Mouse (Mus musculus) hindbrain, embryonic 10.5 days (tissue): ENCODE data around the gene Pcdh20. TPM values are rescaled to one million over a fixed set of nuclear protein-coding genes. Genes with fewer than 3 reads are reported as not detected.

Experiments used
- DNase-seq: peaks from one replicate; pipeline ENCODE4 v3.0.0-alpha.2; 2017; ENCODE audit warnings: low spot score
- H3K27ac ChIP-seq: fragments of 300-500 bp; sonication (generic); 2 replicates; pipeline ENCODE4 v1.5.1; 2016; ENCODE audit warnings: mild to moderate bottlenecking, moderate library complexity
- H3K27me3 ChIP-seq: fragments of 300-500 bp; sonication (generic); 2 replicates; pipeline ENCODE4 v1.6.1; 2016; ENCODE audit warnings: mild to moderate bottlenecking; ENCODE audit not compliant: poor library complexity, insufficient read depth, severe bottlenecking
- H3K36me3 ChIP-seq: fragments of 300-500 bp; sonication (generic); 2 replicates; pipeline ENCODE4 v1.6.1; 2016; ENCODE audit warnings: mild to moderate bottlenecking, moderate library complexity
- H3K4me1 ChIP-seq: fragments of 300-500 bp; sonication (generic); replicated peaks from 2 replicates; pipeline ENCODE4 v1.6.1; 2016; ENCODE audit warnings: mild to moderate bottlenecking
- H3K4me3 ChIP-seq: fragments of 300-500 bp; sonication (generic); 2 replicates; pipeline ENCODE4 v1.5.1; 2016; ENCODE audit warnings: mild to moderate bottlenecking, moderate library complexity
- H3K9me3 ChIP-seq: fragments of 300-500 bp; sonication (generic); 2 replicates; pipeline ENCODE4 v1.6.1; 2016; ENCODE audit warnings: mild to moderate bottlenecking, moderate library complexity
- WGBS: fragments of 180-500 bp; shearing (Covaris S2); methylation state at CpG from one replicate; pipeline ENCODE4 v1.1.7; 2016; 5-methylcytosine and 5-hydroxymethylcytosine counted together
- polyA plus RNA-seq: library from polyadenylated mRNA; unstranded; fragments of >200 nt; fragmentation: Nextera tagmentation; extraction: Ambion mirVana; gene quantifications from 2 replicates; pipeline ENCODE4 v1.2.1, GENCODE M21; 2016

Pcdh20 gene
- 0.75 and 0.92 TPM in 2 replicates for polyA plus RNA-seq

GRCm38 (mm10) chr14:88470495-88471434 lies at the start of gene Pcdh20:
TSS of gene Pcdh20 (minus strand) at chr14:88471396.
- H3K36me3 ChIP-seq: no peaks in the 10 kb centered on the region
- peaks cover 22% of the 10 kb centered on the region for H3K27me3 ChIP-seq
- peaks cover 23% of the 10 kb centered on the region; the same call in 1 of the 2 replicates for H3K4me1 ChIP-seq
- DNase-seq: peak; percentile 72
- peak within 1 kb of the TSS; percentile 60 for H3K4me3 ChIP-seq
- H3K9me3 ChIP-seq: no peaks in the 10 kb centered on the region
- 1% methylated on average over 29 of the region's 29 CpGs for WGBS
- no peak within 1 kb of the TSS; the same call in 1 of the 2 replicates for H3K27ac ChIP-seq

GRCm38 (mm10) chr14:88479909-88480308 lies 8.7 kb upstream of the Pcdh20 start:
- Histone ChIP-seq H3K36me3 (no peaks in the 10 kb centered on the region), H3K27me3 (no peaks in the 10 kb centered on the region), H3K4me1 (no peaks in the 10 kb centered on the region), H3K4me3 (no peak overlapping the region), H3K27ac (no peak overlapping the region), H3K9me3 (no peaks in the 10 kb centered on the region)
- 54% methylated on average over 3 of the region's 3 CpGs for WGBS
- DNase-seq: no peak

GRCm38 (mm10) chr14:88469956-88470355 lies 1.2 kb downstream of the Pcdh20 start:
- Histone ChIP-seq H3K4me3 (peak overlapping the region; percentile 60), H3K4me1 (peaks cover 23% of the 10 kb centered on the region; the same call in 1 of the 2 replicates), H3K9me3 (no peaks in the 10 kb centered on the region), H3K27me3 (peaks cover 22% of the 10 kb centered on the region), H3K36me3 (no peaks in the 10 kb centered on the region), H3K27ac (0 out of 2 replicates have a peak overlapping the region, but pooled peaks have one; percentile 5)
- no peak for DNase-seq
- 1% methylated on average over 9 of the region's 9 CpGs for WGBS

- H3K36me3 ChIP-seq: no peaks in the 10 kb centered on the region
- 2% methylated on average over 18 of the region's 18 CpGs for WGBS
- peak overlapping the region; percentile 60 for H3K4me3 ChIP-seq
- DNase-seq: peak; percentile 52
- H3K27ac ChIP-seq: peak overlapping the region; percentile 45; the same call in 1 of the 2 replicates
- no peaks in the 10 kb centered on the region for H3K9me3 ChIP-seq
- peaks cover 23% of the 10 kb centered on the region; the same call in 1 of the 2 replicates for H3K4me1 ChIP-seq
- H3K27me3 ChIP-seq: peaks cover 22% of the 10 kb centered on the region
Observed at GRCm38 (mm10) chr14:88469361-88469760, 1.8 kb downstream of the Pcdh20 start.

- H3K9me3 ChIP-seq: no peaks in the 10 kb centered on the region
- H3K27ac ChIP-seq: no peak overlapping the region
- 98% methylated on average over 1 of the region's 1 CpGs for WGBS
- no peak overlapping the region for H3K4me3 ChIP-seq
- H3K36me3 ChIP-seq: no peaks in the 10 kb centered on the region
- peaks cover 23% of the 10 kb centered on the region; the same call in 1 of the 2 replicates for H3K4me1 ChIP-seq
- peaks cover 22% of the 10 kb centered on the region for H3K27me3 ChIP-seq
- DNase-seq: no peak
Observed at GRCm38 (mm10) chr14:88466416-88466815, 4.8 kb downstream of the Pcdh20 start.

GRCm38 (mm10) chr14:88464356-88464755 lies 6.8 kb downstream of the Pcdh20 start:
- no peak overlapping the region for H3K4me3 ChIP-seq
- 0 out of 2 replicates have a peak, but pooled peaks cover 4% of the 10 kb centered on the region for H3K4me1 ChIP-seq
- no peak overlapping the region for H3K27ac ChIP-seq
- WGBS: 71% methylated on average over 1 of the region's 1 CpGs
- no peak for DNase-seq
- peaks cover 15% of the 10 kb centered on the region for H3K27me3 ChIP-seq
- no peaks in the 10 kb centered on the region for H3K9me3 ChIP-seq
- no peaks in the 10 kb centered on the region for H3K36me3 ChIP-seq

- DNase-seq: no peak
- Histone ChIP-seq H3K4me1 (no peaks in the 10 kb centered on the region), H3K27me3 (peaks cover 5% of the 10 kb centered on the region), H3K9me3 (no peaks in the 10 kb centered on the region), H3K36me3 (no peaks in the 10 kb centered on the region), H3K4me3 (no peak overlapping the region), H3K27ac (no peak overlapping the region)
- WGBS: 80% methylated on average over 2 of the region's 2 CpGs
Observed at GRCm38 (mm10) chr14:88463357-88463756, 7.8 kb downstream of the Pcdh20 start.

GRCm38 (mm10) chr14:88462944-88463343 lies 8.3 kb downstream of the Pcdh20 start:
- Histone ChIP-seq H3K4me3 (no peak overlapping the region), H3K9me3 (no peaks in the 10 kb centered on the region), H3K27me3 (peaks cover 3% of the 10 kb centered on the region; the same call in 1 of the 2 replicates), H3K4me1 (no peaks in the 10 kb centered on the region), H3K36me3 (no peaks in the 10 kb centered on the region), H3K27ac (no peak overlapping the region)
- no peak for DNase-seq
- WGBS: 83% methylated on average over 3 of the region's 3 CpGs

GRCm38 (mm10) chr14:88460705-88461104 lies 10.5 kb downstream of the Pcdh20 start:
- 81% methylated on average over 3 of the region's 3 CpGs for WGBS
- no peaks in the 10 kb centered on the region for H3K36me3 ChIP-seq
- H3K27ac ChIP-seq: no peak overlapping the region
- H3K9me3 ChIP-seq: no peaks in the 10 kb centered on the region
- DNase-seq: no peak
- no peak overlapping the region for H3K4me3 ChIP-seq
- H3K27me3 ChIP-seq: no peaks in the 10 kb centered on the region
- no peaks in the 10 kb centered on the region for H3K4me1 ChIP-seq

GRCm38 (mm10) chr14:88443304-88443703 lies 27.9 kb downstream of the Pcdh20 start:
- 77% methylated on average over 5 of the region's 5 CpGs for WGBS
- Histone ChIP-seq H3K4me3 (no peak overlapping the region), H3K9me3 (no peaks in the 10 kb centered on the region), H3K27me3 (no peaks in the 10 kb centered on the region), H3K27ac (no peak overlapping the region), H3K36me3 (no peaks in the 10 kb centered on the region), H3K4me1 (no peaks in the 10 kb centered on the region)
- no peak for DNase-seq

- Histone ChIP-seq H3K4me1 (no peaks in the 10 kb centered on the region), H3K9me3 (no peaks in the 10 kb centered on the region), H3K27me3 (no peaks in the 10 kb centered on the region), H3K36me3 (no peaks in the 10 kb centered on the region), H3K27ac (no peak overlapping the region), H3K4me3 (no peak overlapping the region)
- DNase-seq: no peak
- 92% methylated on average over 7 of the region's 7 CpGs for WGBS
Observed at GRCm38 (mm10) chr14:88429393-88429792, 41.8 kb downstream of the Pcdh20 start.

GRCm38 (mm10) chr14:88427370-88427769 lies 43.8 kb downstream of the Pcdh20 start:
- Histone ChIP-seq H3K4me1 (no peaks in the 10 kb centered on the region), H3K36me3 (no peaks in the 10 kb centered on the region), H3K27me3 (no peaks in the 10 kb centered on the region), H3K9me3 (no peaks in the 10 kb centered on the region), H3K4me3 (no peak overlapping the region), H3K27ac (no peak overlapping the region)
- DNase-seq: no peak
- WGBS: 92% methylated on average over 1 of the region's 1 CpGs
